Mouse (Mus musculus) CD4-positive, CD25-positive, alpha-beta regulatory T cell, adult 4 months (primary cell): ENCODE data around the gene Gm3417. TPM values are rescaled to one million over a fixed set of nuclear protein-coding genes. Genes with fewer than 3 reads are reported as not detected.
"Not testable (repeated sequence)": the region's sequence is repeated elsewhere in the genome, so short reads cannot be mapped to it uniquely, and the experiment has no call there.

Experiments
- ATAC-seq: one replicate; pipeline ENCODE4 v1.8.0; 2017
- polyA plus RNA-seq, 2 experiments: library from polyadenylated mRNA; unstranded; fragments of 100-300 nt; shearing (Covaris generic); gene quantifications; one replicate each; pipeline ENCODE4 v1.2.1; 2017

The Gm3417 gene
- not detected for polyA plus RNA-seq

DNA sequence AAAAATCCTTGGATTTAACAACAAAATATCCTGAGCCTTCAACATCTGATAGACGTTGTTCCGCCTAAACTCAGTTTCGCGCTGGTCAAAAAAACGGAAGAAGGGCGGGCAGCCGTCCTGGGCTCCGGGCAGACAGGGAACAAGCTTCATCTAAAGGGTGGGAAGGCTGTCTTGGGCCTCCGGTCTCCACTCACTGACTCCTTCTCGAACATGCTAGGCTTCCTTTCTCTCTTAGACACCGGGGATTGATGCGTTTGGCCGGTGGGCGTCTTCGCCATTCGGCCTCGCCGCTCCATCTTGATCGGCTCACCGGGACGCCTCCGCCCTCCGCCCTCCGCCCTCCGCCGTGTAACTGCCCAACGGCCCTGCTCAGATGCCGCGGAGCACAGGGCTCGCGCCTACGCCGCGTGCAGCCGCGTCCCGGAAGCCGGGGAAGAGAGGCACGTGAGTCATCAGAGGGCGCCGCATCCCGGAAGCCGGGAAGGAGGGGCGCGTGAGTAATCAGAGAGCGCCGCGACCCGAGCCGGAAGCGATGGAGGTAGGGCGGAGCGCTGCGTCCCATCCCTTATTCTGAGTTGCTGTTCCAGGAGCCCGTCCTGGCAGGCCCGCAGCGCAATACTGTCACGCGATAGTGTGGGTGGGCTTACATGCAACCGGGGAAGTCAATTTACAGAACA is at the start of gene Gm3417, which contains the start of gene 9030025P20Rik:
Gm3417 (minus strand) TSS at position 429 of the 677 bp plus-strand sequence.
9030025P20Rik (plus strand) TSS at position 107 of the 677 bp plus-strand sequence.
- peak; percentile 94 for ATAC-seq

DNA sequence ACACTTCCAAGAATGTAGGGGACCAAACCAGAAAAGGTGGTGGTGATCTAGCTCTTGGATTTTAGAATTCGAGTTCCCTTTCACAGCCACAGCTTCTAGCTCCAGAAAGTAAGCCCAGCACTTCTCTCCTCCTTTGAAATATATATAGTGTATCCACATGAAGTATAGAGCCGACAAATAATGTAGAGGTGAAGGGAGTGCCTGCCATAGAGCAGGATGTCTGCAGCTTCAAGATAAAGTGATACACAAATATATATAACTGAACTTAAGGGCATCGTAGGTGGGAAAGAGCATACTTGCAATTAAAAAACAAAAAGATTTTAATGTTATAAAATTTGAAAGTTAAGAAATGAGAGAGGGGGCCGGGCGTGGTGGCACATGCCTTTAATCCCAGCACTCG is 46.9 kb upstream of the Gm3417 start:
- not testable (repeated sequence) for ATAC-seq

DNA sequence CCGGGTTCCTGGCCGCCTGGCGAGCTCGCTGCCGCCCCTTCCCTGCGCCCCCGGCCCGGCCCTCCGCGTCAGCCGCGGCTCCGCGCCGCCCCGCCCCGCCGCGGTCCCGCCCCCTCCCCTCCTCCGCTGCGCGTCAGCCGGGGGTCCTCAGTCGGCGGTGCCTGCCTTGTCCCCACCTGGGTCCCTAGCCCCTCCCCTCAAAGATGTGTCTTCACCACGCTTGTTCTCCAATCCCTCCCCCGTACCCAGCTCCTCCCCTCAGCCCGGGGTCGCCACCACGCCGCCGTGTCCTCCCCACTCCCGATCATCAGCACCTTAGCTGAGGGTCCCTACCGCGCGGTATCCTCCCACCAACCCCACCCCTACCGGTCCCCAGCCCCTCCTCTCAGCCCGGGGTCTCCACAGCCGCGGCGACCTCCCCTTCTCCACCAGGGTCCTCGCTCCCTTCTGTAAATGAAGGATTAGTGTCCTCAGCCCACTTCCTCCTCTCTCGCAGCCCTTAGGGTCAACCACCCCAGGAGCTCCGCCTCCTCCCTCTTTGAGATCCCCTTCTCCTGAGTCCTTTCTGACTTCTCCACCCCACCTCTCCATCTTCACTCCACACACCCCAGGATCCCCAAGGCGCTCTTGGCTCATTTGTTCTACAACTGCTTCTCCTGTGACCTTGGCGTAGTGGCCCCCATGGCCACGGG is 46.1 kb upstream of the Gm3417 start:
- peak; percentile 53 for ATAC-seq

DNA sequence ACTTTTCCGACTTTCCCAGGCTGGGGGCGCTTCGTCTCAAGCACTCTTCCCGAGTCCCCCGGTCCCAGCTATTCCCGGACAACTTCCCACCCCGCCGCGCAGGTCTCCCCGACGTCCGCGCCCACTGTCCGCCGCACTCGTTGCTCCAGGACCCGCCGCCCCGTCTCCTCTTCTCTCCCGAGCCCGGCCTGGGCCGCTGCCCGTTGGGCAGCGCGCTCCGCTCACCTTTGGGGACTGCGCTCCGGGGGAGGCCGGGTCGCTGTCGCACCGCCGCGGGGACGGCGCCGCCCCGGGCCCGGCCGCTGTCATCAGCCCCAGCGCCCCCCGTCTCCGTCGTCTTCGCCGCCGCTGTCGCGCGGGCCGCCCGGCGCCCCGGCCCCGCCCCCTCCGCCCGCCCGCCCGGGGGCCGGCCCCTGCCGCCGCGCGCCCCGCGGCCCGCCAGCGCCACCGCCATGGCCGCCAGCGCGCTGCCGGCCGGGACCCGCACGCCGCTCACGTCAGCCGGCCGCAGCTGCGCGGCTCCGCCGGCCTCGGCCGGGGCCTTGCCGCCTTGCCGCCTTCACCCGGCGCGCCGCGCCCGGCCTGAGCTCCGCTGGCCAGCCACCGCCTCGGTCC is 45.4 kb upstream of the Gm3417 start:
- ATAC-seq, result peak; percentile 69

DNA sequence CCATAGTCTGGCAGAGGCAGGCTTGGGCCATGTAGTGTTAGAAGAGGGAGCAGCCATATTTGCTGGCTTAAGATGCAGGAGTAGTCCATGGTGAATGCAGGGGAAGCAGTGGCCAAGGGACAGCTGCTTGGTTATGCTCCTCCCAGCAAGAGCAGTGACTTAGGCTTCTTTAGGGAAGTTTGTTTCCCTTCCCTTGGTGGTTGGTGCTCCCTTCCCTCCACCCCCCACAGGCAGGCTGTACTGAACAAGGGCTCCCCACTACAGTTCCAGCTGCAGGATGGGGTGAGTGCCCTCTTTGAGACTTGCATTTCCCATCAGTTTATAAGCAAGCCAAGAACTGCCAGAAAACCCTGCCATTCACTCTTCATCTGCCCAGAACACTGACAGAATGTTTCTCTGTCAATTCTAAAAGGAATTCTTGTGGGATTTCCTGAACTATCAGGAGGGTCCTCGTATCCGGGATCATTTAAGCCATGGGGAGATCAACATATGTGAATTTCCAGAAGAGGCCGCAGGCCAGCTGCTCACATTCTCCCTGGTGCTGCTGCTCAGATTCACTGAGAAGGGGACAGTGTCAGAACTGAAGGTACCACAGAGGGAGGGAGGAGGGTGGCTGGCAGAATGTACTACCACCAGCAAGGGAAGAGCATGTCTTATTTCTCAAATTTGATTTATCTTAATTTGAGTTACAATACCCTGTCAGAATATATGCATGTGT is 43.1 kb upstream of the Gm3417 start:
- ATAC-seq, result not testable (repeated sequence)

DNA sequence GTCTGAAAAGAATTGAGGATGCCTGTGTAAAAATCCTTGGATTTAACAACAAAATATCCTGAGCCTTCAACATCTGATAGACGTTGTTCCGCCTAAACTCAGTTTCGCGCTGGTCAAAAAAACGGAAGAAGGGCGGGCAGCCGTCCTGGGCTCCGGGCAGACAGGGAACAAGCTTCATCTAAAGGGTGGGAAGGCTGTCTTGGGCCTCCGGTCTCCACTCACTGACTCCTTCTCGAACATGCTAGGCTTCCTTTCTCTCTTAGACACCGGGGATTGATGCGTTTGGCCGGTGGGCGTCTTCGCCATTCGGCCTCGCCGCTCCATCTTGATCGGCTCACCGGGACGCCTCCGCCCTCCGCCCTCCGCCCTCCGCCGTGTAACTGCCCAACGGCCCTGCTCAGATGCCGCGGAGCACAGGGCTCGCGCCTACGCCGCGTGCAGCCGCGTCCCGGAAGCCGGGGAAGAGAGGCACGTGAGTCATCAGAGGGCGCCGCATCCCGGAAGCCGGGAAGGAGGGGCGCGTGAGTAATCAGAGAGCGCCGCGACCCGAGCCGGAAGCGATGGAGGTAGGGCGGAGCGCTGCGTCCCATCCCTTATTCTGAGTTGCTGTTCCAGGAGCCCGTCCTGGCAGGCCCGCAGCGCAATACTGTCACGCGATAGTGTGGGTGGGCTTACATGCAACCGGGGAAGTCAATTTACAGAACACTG is 31.3 kb upstream of the Gm3417 start, which contains the start of gene Gm3435:
Gm3435 (plus strand) TSS at position 471 of the 708 bp plus-strand sequence.
- peak; percentile 91 for ATAC-seq

DNA sequence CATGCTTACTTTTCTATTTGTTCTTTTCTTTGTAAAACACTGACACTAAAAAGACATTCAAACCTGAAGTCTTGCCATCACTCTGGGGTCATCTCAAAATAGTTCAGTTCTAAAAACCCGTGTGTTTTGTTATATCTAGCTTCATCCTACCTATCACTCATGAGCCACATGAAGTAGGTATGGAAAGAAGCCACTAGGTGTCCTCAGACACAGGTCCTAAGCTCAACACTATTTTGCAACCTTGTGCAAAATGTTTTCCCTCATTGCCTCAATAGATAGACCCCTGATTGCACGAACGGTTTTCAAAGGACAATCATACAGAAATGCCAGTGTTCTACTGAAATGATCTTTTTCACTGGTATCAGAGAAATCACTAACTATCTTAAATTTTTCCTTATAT is 30.5 kb upstream of the Gm3417 start:
- ATAC-seq, result peak; percentile 74

DNA sequence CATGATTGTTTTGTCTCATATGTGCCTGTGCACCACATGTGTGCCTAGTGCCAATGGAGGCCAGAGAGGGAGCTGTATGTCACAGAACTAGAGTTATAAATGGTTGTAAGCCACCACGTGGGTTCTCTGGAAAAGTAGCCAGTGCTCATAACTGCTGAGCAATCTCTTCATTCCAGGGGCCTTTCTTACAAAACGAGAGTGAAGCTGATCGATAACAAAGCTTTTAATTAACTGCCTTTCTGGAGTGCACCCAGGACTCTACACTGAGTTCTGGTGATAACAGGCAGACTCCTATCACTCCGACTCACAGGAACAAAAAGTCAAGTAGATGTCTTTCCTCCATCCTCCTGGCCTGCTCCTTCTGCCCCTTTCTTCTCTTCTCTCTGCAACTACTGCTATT is 21.5 kb upstream of the Gm3417 start:
- not testable (repeated sequence) for ATAC-seq

DNA sequence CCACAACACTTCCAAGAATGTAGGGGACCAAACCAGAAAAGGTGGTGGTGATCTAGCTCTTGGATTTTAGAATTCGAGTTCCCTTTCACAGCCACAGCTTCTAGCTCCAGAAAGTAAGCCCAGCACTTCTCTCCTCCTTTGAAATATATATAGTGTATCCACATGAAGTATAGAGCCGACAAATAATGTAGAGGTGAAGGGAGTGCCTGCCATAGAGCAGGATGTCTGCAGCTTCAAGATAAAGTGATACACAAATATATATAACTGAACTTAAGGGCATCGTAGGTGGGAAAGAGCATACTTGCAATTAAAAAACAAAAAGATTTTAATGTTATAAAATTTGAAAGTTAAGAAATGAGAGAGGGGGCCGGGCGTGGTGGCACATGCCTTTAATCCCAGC is 15.6 kb upstream of the Gm3417 start:
- not testable (repeated sequence) for ATAC-seq

DNA sequence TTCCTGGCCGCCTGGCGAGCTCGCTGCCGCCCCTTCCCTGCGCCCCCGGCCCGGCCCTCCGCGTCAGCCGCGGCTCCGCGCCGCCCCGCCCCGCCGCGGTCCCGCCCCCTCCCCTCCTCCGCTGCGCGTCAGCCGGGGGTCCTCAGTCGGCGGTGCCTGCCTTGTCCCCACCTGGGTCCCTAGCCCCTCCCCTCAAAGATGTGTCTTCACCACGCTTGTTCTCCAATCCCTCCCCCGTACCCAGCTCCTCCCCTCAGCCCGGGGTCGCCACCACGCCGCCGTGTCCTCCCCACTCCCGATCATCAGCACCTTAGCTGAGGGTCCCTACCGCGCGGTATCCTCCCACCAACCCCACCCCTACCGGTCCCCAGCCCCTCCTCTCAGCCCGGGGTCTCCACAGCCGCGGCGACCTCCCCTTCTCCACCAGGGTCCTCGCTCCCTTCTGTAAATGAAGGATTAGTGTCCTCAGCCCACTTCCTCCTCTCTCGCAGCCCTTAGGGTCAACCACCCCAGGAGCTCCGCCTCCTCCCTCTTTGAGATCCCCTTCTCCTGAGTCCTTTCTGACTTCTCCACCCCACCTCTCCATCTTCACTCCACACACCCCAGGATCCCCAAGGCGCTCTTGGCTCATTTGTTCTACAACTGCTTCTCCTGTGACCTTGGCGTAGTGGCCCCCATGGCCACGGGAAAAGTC is 14.7 kb upstream of the Gm3417 start:
- peak; percentile 59 for ATAC-seq

DNA sequence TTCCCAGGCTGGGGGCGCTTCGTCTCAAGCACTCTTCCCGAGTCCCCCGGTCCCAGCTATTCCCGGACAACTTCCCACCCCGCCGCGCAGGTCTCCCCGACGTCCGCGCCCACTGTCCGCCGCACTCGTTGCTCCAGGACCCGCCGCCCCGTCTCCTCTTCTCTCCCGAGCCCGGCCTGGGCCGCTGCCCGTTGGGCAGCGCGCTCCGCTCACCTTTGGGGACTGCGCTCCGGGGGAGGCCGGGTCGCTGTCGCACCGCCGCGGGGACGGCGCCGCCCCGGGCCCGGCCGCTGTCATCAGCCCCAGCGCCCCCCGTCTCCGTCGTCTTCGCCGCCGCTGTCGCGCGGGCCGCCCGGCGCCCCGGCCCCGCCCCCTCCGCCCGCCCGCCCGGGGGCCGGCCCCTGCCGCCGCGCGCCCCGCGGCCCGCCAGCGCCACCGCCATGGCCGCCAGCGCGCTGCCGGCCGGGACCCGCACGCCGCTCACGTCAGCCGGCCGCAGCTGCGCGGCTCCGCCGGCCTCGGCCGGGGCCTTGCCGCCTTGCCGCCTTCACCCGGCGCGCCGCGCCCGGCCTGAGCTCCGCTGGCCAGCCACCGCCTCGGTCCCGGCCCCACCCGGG is 14.0 kb upstream of the Gm3417 start:
- peak; percentile 62 for ATAC-seq

DNA sequence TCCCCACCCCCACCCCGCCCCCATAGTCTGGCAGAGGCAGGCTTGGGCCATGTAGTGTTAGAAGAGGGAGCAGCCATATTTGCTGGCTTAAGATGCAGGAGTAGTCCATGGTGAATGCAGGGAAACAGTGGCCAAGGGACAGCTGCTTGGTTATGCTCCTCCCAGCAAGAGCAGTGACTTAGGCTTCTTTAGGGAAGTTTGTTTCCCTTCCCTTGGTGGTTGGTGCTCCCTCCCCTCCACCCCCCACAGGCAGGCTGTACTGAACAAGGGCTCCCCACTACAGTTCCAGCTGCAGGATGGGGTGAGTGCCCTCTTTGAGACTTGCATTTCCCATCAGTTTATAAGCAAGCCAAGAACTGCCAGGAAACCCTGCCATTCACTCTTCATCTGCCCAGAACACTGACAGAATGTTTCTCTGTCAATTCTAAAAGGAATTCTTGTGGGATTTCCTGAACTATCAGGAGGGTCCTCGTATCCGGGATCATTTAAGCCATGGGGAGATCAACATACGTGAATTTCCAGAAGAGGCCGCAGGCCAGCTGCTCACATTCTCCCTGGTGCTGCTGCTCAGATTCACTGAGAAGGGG is 11.6 kb upstream of the Gm3417 start:
- not testable (repeated sequence) for ATAC-seq

DNA sequence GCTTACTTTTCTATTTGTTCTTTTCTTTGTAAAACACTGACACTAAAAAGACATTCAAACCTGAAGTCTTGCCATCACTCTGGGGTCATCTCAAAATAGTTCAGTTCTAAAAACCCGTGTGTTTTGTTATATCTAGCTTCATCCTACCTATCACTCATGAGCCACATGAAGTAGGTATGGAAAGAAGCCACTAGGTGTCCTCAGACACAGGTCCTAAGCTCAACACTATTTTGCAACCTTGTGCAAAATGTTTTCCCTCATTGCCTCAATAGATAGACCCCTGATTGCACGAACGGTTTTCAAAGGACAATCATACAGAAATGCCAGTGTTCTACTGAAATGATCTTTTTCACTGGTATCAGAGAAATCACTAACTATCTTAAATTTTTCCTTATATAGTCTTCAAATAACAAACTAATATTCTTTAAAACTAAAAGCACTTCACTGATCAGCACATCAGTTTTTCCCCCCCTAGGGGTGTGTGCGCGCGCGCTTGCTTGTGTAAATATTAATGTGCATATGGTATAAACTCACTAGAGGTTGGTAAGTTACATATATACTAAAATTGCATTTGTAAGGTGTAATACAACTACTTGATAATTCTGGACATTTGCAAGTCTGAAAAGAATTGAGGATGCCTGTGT is 750 bp downstream of the Gm3417 start:
- peak; percentile 68 for ATAC-seq

DNA sequence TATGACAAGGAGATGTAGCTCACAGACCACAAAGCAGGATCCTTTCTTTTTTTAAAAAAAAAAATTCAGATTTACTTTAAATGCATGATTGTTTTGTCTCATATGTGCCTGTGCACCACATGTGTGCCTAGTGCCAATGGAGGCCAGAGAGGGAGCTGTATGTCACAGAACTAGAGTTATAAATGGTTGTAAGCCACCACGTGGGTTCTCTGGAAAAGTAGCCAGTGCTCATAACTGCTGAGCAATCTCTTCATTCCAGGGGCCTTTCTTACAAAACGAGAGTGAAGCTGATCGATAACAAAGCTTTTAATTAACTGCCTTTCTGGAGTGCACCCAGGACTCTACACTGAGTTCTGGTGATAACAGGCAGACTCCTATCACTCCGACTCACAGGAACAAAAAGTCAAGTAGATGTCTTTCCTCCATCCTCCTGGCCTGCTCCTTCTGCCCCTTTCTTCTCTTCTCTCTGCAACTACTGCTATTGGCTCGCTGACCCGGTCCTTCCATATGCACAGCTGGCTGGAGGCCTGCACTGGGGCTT is 10.1 kb downstream of the Gm3417 start:
- not testable (repeated sequence) for ATAC-seq

GRCm38 (mm10) chr17:14961557-14962154 is 16.9 kb downstream of the Gm3417 start:
- ATAC-seq, result peak; percentile 58

DNA sequence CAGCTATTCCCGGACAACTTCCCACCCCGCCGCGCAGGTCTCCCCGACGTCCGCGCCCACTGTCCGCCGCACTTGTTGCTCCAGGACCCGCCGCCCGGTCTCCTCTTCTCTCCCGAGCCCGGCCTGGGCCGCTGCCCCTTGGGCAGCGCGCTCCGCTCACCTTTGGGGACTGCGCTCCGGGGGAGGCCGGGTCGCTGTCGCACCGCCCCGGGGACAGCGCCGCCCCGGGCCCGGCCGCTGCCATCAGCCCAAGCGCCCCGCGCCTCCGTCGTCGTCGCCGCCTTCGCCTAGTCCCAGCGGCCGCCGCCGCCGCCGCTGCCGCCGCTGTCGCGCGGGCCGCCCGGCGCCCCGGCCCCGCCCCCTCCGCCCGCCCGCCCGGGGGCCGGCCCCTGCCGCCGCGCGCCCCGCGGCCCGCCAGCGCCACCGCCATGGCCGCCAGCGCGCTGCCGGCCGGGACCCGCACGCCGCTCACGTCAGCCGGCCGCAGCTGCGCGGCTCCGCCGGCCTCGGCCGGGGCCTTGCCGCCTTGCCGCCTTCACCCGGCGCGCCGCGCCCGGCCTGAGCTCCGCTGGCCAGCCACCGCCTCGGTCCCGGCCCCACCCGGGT is 17.5 kb downstream of the Gm3417 start, which contains the start of gene Phf10:
Phf10 (minus strand) TSS at position 323 of the 606 bp plus-strand sequence.
- peak; percentile 57 for ATAC-seq

- peak; percentile 31 for ATAC-seq
Observed at GRCm38 (mm10) chr17:14960520-14960919, 18.1 kb downstream of the Gm3417 start.

GRCm38 (mm10) chr17:14959979-14960378 is 18.6 kb downstream of the Gm3417 start:
- ATAC-seq, result no peak
